Mouse (Mus musculus): Measurements from ENCODE around the gene Aipl1. TPM values are rescaled to one million over a fixed set of nuclear protein-coding genes. Genes with fewer than 3 reads are reported as not detected.
A peak's percentile ranks its signal among the peaks of the same experiment; 100 is the strongest.

Aipl1 gene
- polyA plus RNA-seq, 1 experiment: 1.3 TPM

GRCm38 (mm10) chr11:72010367-72010766 lies 26.9 kb downstream of the Aipl1 start:
- TF ChIP-seq CTCF (IDR thresholded peaks at IDR 0.05; ENCODE audit: low read depth, low read length): no peak
- no peak for TF ChIP-seq EP300 (IDR thresholded peaks at IDR 0.05; ENCODE audit: insufficient read depth, low read depth, low read length)
- TF ChIP-seq POLR2A (IDR thresholded peaks at IDR 0.05; ENCODE audit: insufficient read depth, low read length): no peak
- Histone ChIP-seq H3K36me3 (ENCODE audit: control insufficient read depth, insufficient read depth, low read length, poor library complexity, severe bottlenecking) (no peaks in the 10 kb centered on the region), H3K27me3 (ENCODE audit: control insufficient read depth, insufficient read depth, low read length, poor library complexity, severe bottlenecking) (no peaks in the 10 kb centered on the region), H3K27ac (ENCODE audit: insufficient read depth, low read length) (no peak overlapping the region), H3K4me3 (ENCODE audit: low read depth, low read length) (no peak overlapping the region), H3K9me3 (replicated peaks; ENCODE audit: control insufficient read depth, insufficient read depth, low read length, poor library complexity, severe bottlenecking) (no peaks in the 10 kb centered on the region), H3K9ac (ENCODE audit: low read depth, poor library complexity, severe bottlenecking) (no peak overlapping the region), H3K4me1 (ENCODE audit: control insufficient read depth, insufficient read depth, low read length) (no peaks in the 10 kb centered on the region)

- no peaks in the 10 kb centered on the region for H3K27me3 ChIP-seq (ENCODE audit: control insufficient read depth, insufficient read depth, low read length, poor library complexity, severe bottlenecking)
- H3K4me1 ChIP-seq (ENCODE audit: control insufficient read depth, insufficient read depth, low read length): no peaks in the 10 kb centered on the region
- H3K9ac ChIP-seq (ENCODE audit: low read depth, poor library complexity, severe bottlenecking): no peak overlapping the region
- TF ChIP-seq CTCF (IDR thresholded peaks at IDR 0.05; ENCODE audit: low read depth, low read length): no peak
- TF ChIP-seq EP300 (IDR thresholded peaks at IDR 0.05; ENCODE audit: insufficient read depth, low read depth, low read length): no peak
- no peak for TF ChIP-seq POLR2A (IDR thresholded peaks at IDR 0.05; ENCODE audit: insufficient read depth, low read length)
- H3K36me3 ChIP-seq (ENCODE audit: control insufficient read depth, insufficient read depth, low read length, poor library complexity, severe bottlenecking): no peaks in the 10 kb centered on the region
- H3K4me3 ChIP-seq (ENCODE audit: low read depth, low read length): no peak overlapping the region
- H3K27ac ChIP-seq (ENCODE audit: insufficient read depth, low read length): no peak overlapping the region
- no peaks in the 10 kb centered on the region for H3K9me3 ChIP-seq (replicated peaks; ENCODE audit: control insufficient read depth, insufficient read depth, low read length, poor library complexity, severe bottlenecking)
Measured at GRCm38 (mm10) chr11:72005547-72005946, 31.8 kb downstream of the Aipl1 start.

GRCm38 (mm10) chr11:72003171-72003570 lies 34.1 kb downstream of the Aipl1 start:
- Histone ChIP-seq H3K27me3 (ENCODE audit: control insufficient read depth, insufficient read depth, low read length, poor library complexity, severe bottlenecking) (no peaks in the 10 kb centered on the region), H3K9ac (ENCODE audit: low read depth, poor library complexity, severe bottlenecking) (no peak overlapping the region), H3K9me3 (replicated peaks; ENCODE audit: control insufficient read depth, insufficient read depth, low read length, poor library complexity, severe bottlenecking) (no peaks in the 10 kb centered on the region), H3K27ac (ENCODE audit: insufficient read depth, low read length) (no peak overlapping the region), H3K4me3 (ENCODE audit: low read depth, low read length) (no peak overlapping the region), H3K4me1 (ENCODE audit: control insufficient read depth, insufficient read depth, low read length) (no peaks in the 10 kb centered on the region), H3K36me3 (ENCODE audit: control insufficient read depth, insufficient read depth, low read length, poor library complexity, severe bottlenecking) (no peaks in the 10 kb centered on the region)
- TF ChIP-seq EP300 (IDR thresholded peaks at IDR 0.05; ENCODE audit: insufficient read depth, low read depth, low read length): no peak
- TF ChIP-seq CTCF (IDR thresholded peaks at IDR 0.05; ENCODE audit: low read depth, low read length): no peak
- TF ChIP-seq POLR2A (IDR thresholded peaks at IDR 0.05; ENCODE audit: insufficient read depth, low read length): no peak

- Histone ChIP-seq H3K36me3 (ENCODE audit: control insufficient read depth, insufficient read depth, low read length, poor library complexity, severe bottlenecking) (no peaks in the 10 kb centered on the region), H3K9ac (ENCODE audit: low read depth, poor library complexity, severe bottlenecking) (no peak overlapping the region), H3K9me3 (replicated peaks; ENCODE audit: control insufficient read depth, insufficient read depth, low read length, poor library complexity, severe bottlenecking) (no peaks in the 10 kb centered on the region), H3K27ac (ENCODE audit: insufficient read depth, low read length) (no peak overlapping the region), H3K27me3 (ENCODE audit: control insufficient read depth, insufficient read depth, low read length, poor library complexity, severe bottlenecking) (no peaks in the 10 kb centered on the region), H3K4me3 (ENCODE audit: low read depth, low read length) (no peak overlapping the region), H3K4me1 (ENCODE audit: control insufficient read depth, insufficient read depth, low read length) (no peaks in the 10 kb centered on the region)
- TF ChIP-seq CTCF (IDR thresholded peaks at IDR 0.05; ENCODE audit: low read depth, low read length): peak; percentile 83
- no peak for TF ChIP-seq EP300 (IDR thresholded peaks at IDR 0.05; ENCODE audit: insufficient read depth, low read depth, low read length)
Measured at GRCm38 (mm10) chr11:72002138-72002853, 35.0 kb downstream of the Aipl1 start.

- Histone ChIP-seq H3K4me3 (ENCODE audit: low read depth, low read length) (no peak overlapping the region), H3K27ac (ENCODE audit: insufficient read depth, low read length) (no peak overlapping the region)
Measured at GRCm38 (mm10) chr11:72000194-72000593, 37.1 kb downstream of the Aipl1 start.

GRCm38 (mm10) chr11:71996805-71997204 lies 40.5 kb downstream of the Aipl1 start:
- H3K27me3 ChIP-seq (ENCODE audit: control insufficient read depth, insufficient read depth, low read length, poor library complexity, severe bottlenecking): no peaks in the 10 kb centered on the region
- H3K27ac ChIP-seq (ENCODE audit: insufficient read depth, low read length): no peak overlapping the region
- no peaks in the 10 kb centered on the region; the same call in 1 of the 2 replicates for H3K9me3 ChIP-seq (replicated peaks; ENCODE audit: control insufficient read depth, insufficient read depth, low read length, poor library complexity, severe bottlenecking)
- H3K9ac ChIP-seq (ENCODE audit: low read depth, poor library complexity, severe bottlenecking): no peak overlapping the region
- no peaks in the 10 kb centered on the region for H3K4me1 ChIP-seq (ENCODE audit: control insufficient read depth, insufficient read depth, low read length)
- TF ChIP-seq POLR2A (IDR thresholded peaks at IDR 0.05; ENCODE audit: insufficient read depth, low read length) (no peak), EP300 (IDR thresholded peaks at IDR 0.05; ENCODE audit: insufficient read depth, low read depth, low read length) (no peak)
- no peak overlapping the region for H3K4me3 ChIP-seq (ENCODE audit: low read depth, low read length)
- H3K36me3 ChIP-seq (ENCODE audit: control insufficient read depth, insufficient read depth, low read length, poor library complexity, severe bottlenecking): no peaks in the 10 kb centered on the region

More at GRCm38 (mm10) chr11:72000194-72000593, 37.1 kb downstream of the Aipl1 start:
- Histone ChIP-seq H3K36me3 (ENCODE audit: control insufficient read depth, insufficient read depth, low read length, poor library complexity, severe bottlenecking) (no peaks in the 10 kb centered on the region), H3K9me3 (replicated peaks; ENCODE audit: control insufficient read depth, insufficient read depth, low read length, poor library complexity, severe bottlenecking) (no peaks in the 10 kb centered on the region; the same call in 1 of the 2 replicates), H3K27me3 (ENCODE audit: control insufficient read depth, insufficient read depth, low read length, poor library complexity, severe bottlenecking) (no peaks in the 10 kb centered on the region), H3K9ac (ENCODE audit: low read depth, poor library complexity, severe bottlenecking) (no peak overlapping the region), H3K4me1 (ENCODE audit: control insufficient read depth, insufficient read depth, low read length) (no peaks in the 10 kb centered on the region)
- TF ChIP-seq POLR2A (IDR thresholded peaks at IDR 0.05; ENCODE audit: insufficient read depth, low read length): no peak
- no peak for TF ChIP-seq EP300 (IDR thresholded peaks at IDR 0.05; ENCODE audit: insufficient read depth, low read depth, low read length)
- TF ChIP-seq CTCF (IDR thresholded peaks at IDR 0.05; ENCODE audit: low read depth, low read length): no peak

All from ES-Bruce4 (cell line).